Mouse (Mus musculus) hindbrain, embryonic 11.5 days (tissue): Measurements from ENCODE around the gene Dnah17. TPM values are rescaled to one million over a fixed set of nuclear protein-coding genes. Genes with fewer than 3 reads are reported as not detected.
A peak's percentile ranks its signal among the peaks of the same experiment; 100 is the strongest.

Experiments
- ATAC-seq: fragments of 200-750 bp; cut with Nextera tagmentation; 2 replicates; pipeline ENCODE4 v1.8.0; 2017; ENCODE audit warnings: mild to moderate bottlenecking, moderate TSS enrichment, moderate library complexity; ENCODE audit not compliant: low FRiP score
- DNase-seq: peaks from one replicate; pipeline ENCODE4 v3.0.0-alpha.2; 2015; ENCODE audit warnings: low spot score
- H3K27ac ChIP-seq: fragments of 300-500 bp; sonication (generic); 2 replicates; pipeline ENCODE4 v1.5.1; 2014; ENCODE audit warnings: mild to moderate bottlenecking, low read depth, low read length
- H3K27me3 ChIP-seq: fragments of 300-500 bp; sonication (generic); 2 replicates; pipeline ENCODE4 v1.6.1; 2014; ENCODE audit warnings: mild to moderate bottlenecking, low read length, moderate library complexity, mixed read lengths; ENCODE audit not compliant: control insufficient read depth, insufficient read depth
- H3K36me3 ChIP-seq: fragments of 300-500 bp; sonication (generic); 2 replicates; pipeline ENCODE4 v1.6.1; 2014; ENCODE audit warnings: mild to moderate bottlenecking, low read length, moderate library complexity, mixed read lengths; ENCODE audit not compliant: control insufficient read depth, insufficient read depth
- H3K4me1 ChIP-seq: fragments of 300-500 bp; sonication (generic); replicated peaks from 2 replicates; pipeline ENCODE4 v1.6.1; 2014; ENCODE audit warnings: low read length, mixed read lengths; ENCODE audit not compliant: control insufficient read depth, insufficient read depth
- H3K4me2 ChIP-seq: fragments of 300-500 bp; sonication (generic); replicated peaks from 2 replicates; pipeline ENCODE4 v1.6.1; 2014; ENCODE audit warnings: mild to moderate bottlenecking, low read depth, low read length
- H3K4me3 ChIP-seq: fragments of 300-500 bp; sonication (generic); 2 replicates; pipeline ENCODE4 v1.5.1; 2014; ENCODE audit warnings: low read depth, low read length
- H3K9ac ChIP-seq: fragments of 300-500 bp; sonication (generic); 2 replicates; pipeline ENCODE4 v1.6.1; 2014; ENCODE audit warnings: low read depth, low read length
- H3K9me3 ChIP-seq: fragments of 300-500 bp; sonication (generic); 2 replicates; pipeline ENCODE4 v1.6.1; 2016; ENCODE audit warnings: low read length; ENCODE audit not compliant: control insufficient read depth
- WGBS: fragments of 180-500 bp; shearing (Covaris S2); extraction: QIAGEN DNeasy Blood & Tissue Kit; methylation state at CpG from one replicate; pipeline ENCODE4 v1.1.7; 2014; 5-methylcytosine and 5-hydroxymethylcytosine counted together
- polyA plus RNA-seq: library from polyadenylated mRNA; unstranded; fragments of >200 nt; fragmentation: Nextera tagmentation; extraction: Ambion mirVana; gene quantifications from 2 replicates; pipeline ENCODE4 v1.2.1, GENCODE M21; 2014

Gene Dnah17
- polyA plus RNA-seq, 1 experiment from 2014 or later = 0.17 TPM

DNA sequence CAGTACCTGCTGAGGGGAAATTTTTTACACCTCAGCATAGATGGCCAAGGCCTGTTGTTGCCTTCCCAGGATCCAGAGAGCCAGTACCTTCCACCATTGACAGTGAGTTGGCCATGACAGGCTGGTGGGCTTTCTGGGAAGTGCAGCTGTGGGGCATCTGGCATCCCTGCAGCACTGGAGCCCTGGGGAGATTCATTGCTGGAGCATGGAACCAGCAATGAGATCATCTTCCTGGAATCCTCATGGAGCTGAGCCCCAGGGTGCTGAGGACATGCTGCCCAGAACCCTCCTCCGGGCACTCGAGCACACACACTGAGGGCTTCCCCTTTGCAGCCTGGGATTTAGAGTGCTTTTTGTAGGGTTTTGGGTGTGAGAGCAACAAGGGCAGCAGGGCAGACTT, 135.2 kb downstream of the Dnah17 start:
- H3K27me3 ChIP-seq = no peaks in the 10 kb centered on the region
- no peak overlapping the region for H3K9ac ChIP-seq
- no peak overlapping the region for H3K27ac ChIP-seq
- H3K4me3 ChIP-seq = no peak overlapping the region
- no peak for ATAC-seq
- H3K4me2 ChIP-seq = no peak overlapping the region
- no peaks in the 10 kb centered on the region for H3K4me1 ChIP-seq
- 57% methylated on average over 2 of the region's 2 CpGs for WGBS
- no peaks in the 10 kb centered on the region for H3K9me3 ChIP-seq
- H3K36me3 ChIP-seq = no peaks in the 10 kb centered on the region
- DNase-seq = no peak

- H3K4me2 ChIP-seq = no peak overlapping the region
- 81% methylated on average over 9 of the region's 9 CpGs for WGBS
- H3K27me3 ChIP-seq = no peaks in the 10 kb centered on the region
- no peaks in the 10 kb centered on the region for H3K36me3 ChIP-seq
- no peaks in the 10 kb centered on the region for H3K9me3 ChIP-seq
- 0 out of 2 replicates have a peak, but pooled peaks cover 2% of the 10 kb centered on the region for H3K4me1 ChIP-seq
- no peak overlapping the region for H3K4me3 ChIP-seq
- no peak overlapping the region for H3K9ac ChIP-seq
- DNase-seq = no peak
- no peak overlapping the region for H3K27ac ChIP-seq
- ATAC-seq = no peak
Measured at GRCm38 (mm10) chr11:117994250-117995057, 136.0 kb downstream of the Dnah17 start.

- DNase-seq = no peak
- Histone ChIP-seq H3K36me3 (no peaks in the 10 kb centered on the region), H3K27me3 (no peaks in the 10 kb centered on the region), H3K4me1 (0 out of 2 replicates have a peak, but pooled peaks cover 2% of the 10 kb centered on the region), H3K4me2 (no peak overlapping the region), H3K9ac (no peak overlapping the region), H3K4me3 (no peak overlapping the region), H3K27ac (no peak overlapping the region), H3K9me3 (no peaks in the 10 kb centered on the region)
- ATAC-seq = no peak
- 79% methylated on average over 14 of the region's 14 CpGs for WGBS
Measured at GRCm38 (mm10) chr11:117993190-117994175, 137.0 kb downstream of the Dnah17 start.

DNA sequence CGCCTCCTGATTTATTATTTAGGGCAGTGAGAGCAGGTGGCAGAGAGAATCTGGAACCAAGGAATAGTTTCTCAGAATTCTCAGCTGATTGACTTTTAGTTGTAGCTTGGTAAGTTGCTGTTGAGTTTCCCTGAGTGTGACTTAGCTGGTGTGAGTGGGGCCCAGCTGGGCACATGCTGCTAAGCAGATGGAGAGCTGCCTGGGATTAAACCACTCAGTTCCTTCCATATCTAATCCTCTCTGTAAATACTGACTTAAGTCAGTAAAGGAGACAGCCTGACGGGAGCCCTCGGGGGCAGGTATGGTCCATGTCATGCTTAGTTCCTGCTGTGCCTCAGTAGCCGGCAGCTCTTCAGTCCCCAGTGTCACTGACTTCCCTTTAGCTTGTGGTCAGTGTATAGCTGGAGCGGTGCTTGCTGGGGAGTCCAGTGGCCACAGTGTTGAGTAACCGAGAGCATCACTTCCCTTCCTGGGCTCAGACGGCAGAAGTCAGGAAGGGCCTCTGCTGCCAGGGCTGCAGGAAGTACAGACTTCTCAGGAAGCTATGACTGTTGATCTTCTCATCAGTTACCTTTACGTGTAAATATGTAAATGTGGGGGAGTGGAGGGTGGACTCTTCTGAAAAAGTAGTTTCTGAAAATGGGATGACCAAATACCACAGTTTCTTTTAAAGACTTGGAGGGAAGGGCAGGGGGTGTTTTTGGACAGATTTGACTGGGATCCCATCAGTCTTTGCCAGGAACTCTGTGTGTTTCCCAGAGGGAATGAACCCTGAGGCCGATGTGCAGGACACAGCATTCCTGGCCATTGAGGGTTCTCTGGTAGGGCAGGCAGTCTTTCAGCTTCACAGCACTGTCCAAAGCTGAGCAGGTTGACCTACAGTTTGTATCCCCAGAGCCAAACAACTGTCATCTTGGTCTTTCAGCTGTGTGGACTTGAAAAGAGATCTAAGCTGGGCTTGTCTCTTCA, 138.6 kb downstream of the Dnah17 start:
- H3K27ac ChIP-seq = no peak overlapping the region
- H3K4me1 ChIP-seq = peaks cover 9% of the 10 kb centered on the region

GRCm38 (mm10) chr11:117989926-117990325, 140.5 kb downstream of the Dnah17 start:
- no peaks in the 10 kb centered on the region for H3K36me3 ChIP-seq
- no peak overlapping the region for H3K27ac ChIP-seq
- H3K27me3 ChIP-seq = no peaks in the 10 kb centered on the region
- DNase-seq = no peak
- H3K9ac ChIP-seq = no peak overlapping the region
- H3K9me3 ChIP-seq = no peaks in the 10 kb centered on the region
- 58% methylated on average over 10 of the region's 10 CpGs for WGBS
- no peak for ATAC-seq
- no peak overlapping the region for H3K4me3 ChIP-seq
- H3K4me1 ChIP-seq = peaks cover 9% of the 10 kb centered on the region
- no peak overlapping the region for H3K4me2 ChIP-seq

More for the DNA sequence above, 138.6 kb downstream of the Dnah17 start:
- H3K9me3 ChIP-seq = no peaks in the 10 kb centered on the region
- H3K27me3 ChIP-seq = no peaks in the 10 kb centered on the region
- WGBS = 79% methylated on average over 9 of the region's 9 CpGs
- DNase-seq (no peak), ATAC-seq (no peak)
- no peaks in the 10 kb centered on the region for H3K36me3 ChIP-seq
- H3K4me2 ChIP-seq = no peak overlapping the region
- no peak overlapping the region for H3K4me3 ChIP-seq
- 0 out of 2 replicates have a peak overlapping the region, but pooled peaks have one; percentile 4 for H3K9ac ChIP-seq

GRCm38 (mm10) chr11:117989241-117989640, 141.2 kb downstream of the Dnah17 start:
- WGBS = 93% methylated on average over 4 of the region's 4 CpGs
- no peak for ATAC-seq
- Histone ChIP-seq H3K4me1 (peaks cover 9% of the 10 kb centered on the region), H3K4me2 (no peak overlapping the region), H3K27me3 (no peaks in the 10 kb centered on the region), H3K9me3 (no peaks in the 10 kb centered on the region), H3K36me3 (no peaks in the 10 kb centered on the region), H3K27ac (no peak overlapping the region), H3K9ac (no peak overlapping the region), H3K4me3 (no peak overlapping the region)
- no peak for DNase-seq

DNA sequence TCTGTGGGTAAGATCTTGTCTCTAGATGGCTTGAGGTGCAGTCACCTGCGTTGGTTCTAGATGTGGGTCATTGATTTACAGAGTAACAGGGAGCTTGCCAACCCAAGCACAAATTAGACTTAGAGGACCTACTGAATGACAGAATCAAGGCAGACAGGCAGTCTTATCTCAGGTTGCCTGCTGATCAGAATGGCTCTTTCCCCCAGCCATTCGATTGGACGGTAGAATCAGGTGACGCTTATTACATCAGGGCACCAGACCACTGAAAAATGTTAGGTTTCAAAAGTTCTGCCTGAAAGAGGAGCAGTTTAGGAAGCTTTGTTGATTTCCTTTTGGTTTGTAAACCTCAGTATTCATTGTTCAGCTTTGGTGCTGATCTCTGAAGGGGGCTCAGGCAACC, 142.5 kb downstream of the Dnah17 start:
- Histone ChIP-seq H3K4me3 (peak overlapping the region; percentile 100; the same call in 1 of the 2 replicates), H3K9me3 (no peaks in the 10 kb centered on the region), H3K36me3 (no peaks in the 10 kb centered on the region), H3K27ac (no peak overlapping the region), H3K4me2 (peak overlapping the region; percentile 84), H3K4me1 (peaks cover 9% of the 10 kb centered on the region), H3K9ac (peak overlapping the region; percentile 92; the same call in 1 of the 2 replicates), H3K27me3 (no peaks in the 10 kb centered on the region)
- WGBS = 72% methylated on average over 4 of the region's 4 CpGs
- DNase-seq (no peak), ATAC-seq (no peak)

DNA sequence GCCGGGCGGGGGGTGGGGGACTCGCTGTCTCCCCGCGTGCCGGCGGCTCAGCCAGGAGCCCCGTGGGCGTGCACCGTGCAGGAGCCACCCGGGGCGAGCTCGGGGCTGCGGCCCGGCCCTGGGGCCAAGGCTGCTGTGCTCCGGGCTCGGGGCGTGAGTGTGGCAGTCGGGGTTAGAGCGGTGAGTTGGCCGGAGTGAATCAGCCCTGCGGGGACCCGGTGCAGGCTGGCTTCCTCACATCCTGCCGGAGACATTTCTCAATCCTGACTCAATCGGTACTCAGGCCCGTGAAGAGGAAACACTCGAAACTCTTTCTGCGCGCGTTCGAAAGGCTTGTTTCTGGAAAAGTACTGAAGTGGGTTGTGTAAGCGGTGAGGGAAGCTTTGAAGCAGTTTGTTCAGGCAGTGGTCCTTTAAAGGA, 143.4 kb downstream of the Dnah17 start:
- WGBS = under 1% methylated on average over 32 of the region's 32 CpGs
- Histone ChIP-seq H3K27ac (peak overlapping the region; percentile 4; the same call in 1 of the 2 replicates), H3K36me3 (no peaks in the 10 kb centered on the region), H3K4me2 (peak overlapping the region; percentile 84), H3K4me1 (peaks cover 9% of the 10 kb centered on the region), H3K9me3 (no peaks in the 10 kb centered on the region), H3K4me3 (peak overlapping the region; percentile 100), H3K27me3 (no peaks in the 10 kb centered on the region), H3K9ac (peak overlapping the region; percentile 92)
- ATAC-seq (peak; percentile 74), DNase-seq (no peak)
